Mouse (Mus musculus) stomach, embryonic 15.5 days (tissue): Measurements from ENCODE around the gene Mpg. TPM values are rescaled to one million over a fixed set of nuclear protein-coding genes. Genes with fewer than 3 reads are reported as not detected.

Experiments
- ATAC-seq: fragments of 200-750 bp; cut with Nextera tagmentation; 2 replicates; pipeline ENCODE4 v1.8.0; 2017; ENCODE audit warnings: low read depth, moderate number of reproducible peaks, moderate TSS enrichment; ENCODE audit not compliant: insufficient read depth, low FRiP score
- H3K27ac ChIP-seq: fragments of 300-500 bp; sonication (generic); 2 replicates; pipeline ENCODE4 v1.5.1; 2015; ENCODE audit warnings: mild to moderate bottlenecking, inconsistent platforms
- H3K27me3 ChIP-seq: fragments of 300-500 bp; sonication (generic); replicated peaks from 2 replicates; pipeline ENCODE4 v1.6.1; 2015; ENCODE audit warnings: inconsistent platforms
- H3K36me3 ChIP-seq: fragments of 300-500 bp; sonication (generic); 2 replicates; pipeline ENCODE4 v1.6.1; 2015; ENCODE audit warnings: inconsistent platforms
- H3K4me1 ChIP-seq: fragments of 300-500 bp; sonication (generic); 2 replicates; pipeline ENCODE4 v1.6.1; 2015; ENCODE audit warnings: inconsistent platforms
- H3K4me2 ChIP-seq: fragments of 300-500 bp; sonication (generic); 2 replicates; pipeline ENCODE4 v1.6.1; 2015; ENCODE audit warnings: mild to moderate bottlenecking, inconsistent platforms
- H3K4me3 ChIP-seq: fragments of 300-500 bp; sonication (generic); replicated peaks from 2 replicates; pipeline ENCODE4 v1.5.1; 2015; ENCODE audit warnings: inconsistent platforms
- H3K9ac ChIP-seq: fragments of 300-500 bp; sonication (generic); 2 replicates; pipeline ENCODE4 v1.6.1; 2015; ENCODE audit warnings: inconsistent platforms
- H3K9me3 ChIP-seq: fragments of 300-500 bp; sonication (generic); 2 replicates; pipeline ENCODE4 v1.6.1; 2016; ENCODE audit warnings: inconsistent platforms
- WGBS: fragments of 180-500 bp; shearing (Covaris S2); methylation state at CpG from one replicate; pipeline ENCODE4 v1.1.7; 2015; 5-methylcytosine and 5-hydroxymethylcytosine counted together
- polyA plus RNA-seq: library from polyadenylated mRNA; unstranded; fragments of >200 nt; fragmentation: Nextera tagmentation; extraction: Ambion mirVana; gene quantifications from 2 replicates; pipeline ENCODE4 v1.2.1, GENCODE M21; 2015

Mpg gene
- polyA plus RNA-seq, 1 experiment from 2014 or later, result 32.7 TPM

DNA sequence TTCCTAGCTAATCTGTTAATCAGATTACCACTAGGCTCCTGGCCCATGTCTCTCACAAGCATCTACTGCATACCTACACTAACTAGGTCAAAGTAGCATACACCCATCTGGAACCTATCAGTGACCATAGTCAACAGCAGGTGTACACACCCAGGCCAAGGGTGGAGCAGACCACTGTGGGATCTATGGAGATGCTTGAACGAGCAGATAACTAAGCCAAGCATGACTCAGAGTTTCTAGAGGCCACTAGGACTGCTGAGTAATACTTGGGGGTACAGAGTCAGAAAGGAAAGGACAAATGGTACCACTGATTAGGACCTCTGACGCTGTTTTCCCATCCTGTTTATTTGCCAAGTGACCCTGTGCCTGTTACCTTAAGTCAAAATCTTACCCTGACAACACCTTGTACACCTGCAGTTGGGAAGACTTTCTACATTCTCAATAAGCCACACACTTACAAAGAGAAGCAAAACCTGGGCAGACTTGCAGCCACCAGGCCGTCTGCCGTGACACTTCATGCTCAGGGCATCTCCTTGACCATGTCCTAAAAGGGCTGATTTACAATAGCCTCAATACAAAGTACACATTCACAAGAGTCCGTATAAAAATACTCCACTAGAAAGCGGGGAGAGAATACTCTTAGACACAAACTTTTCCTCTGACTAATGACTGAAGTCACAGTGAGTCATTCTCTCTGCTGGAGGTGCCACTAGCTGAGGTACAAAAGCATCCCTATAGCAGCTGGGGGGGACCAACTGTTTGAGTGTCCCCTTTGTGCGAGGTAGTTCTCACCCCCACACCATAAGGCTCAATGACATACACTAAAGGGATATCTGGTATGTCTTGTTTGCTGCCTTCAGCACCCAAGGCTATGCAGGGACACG lies 24.8 kb downstream of the Mpg start:
- WGBS, result 82% methylated on average over 8 of the region's 8 CpGs
- peak; percentile 99 for ATAC-seq
- Histone ChIP-seq H3K27ac (no peak overlapping the region), H3K9me3 (no peaks in the 10 kb centered on the region), H3K4me3 (no peak overlapping the region), H3K4me1 (no peaks in the 10 kb centered on the region), H3K4me2 (no peak overlapping the region), H3K27me3 (no peaks in the 10 kb centered on the region), H3K36me3 (peaks cover 8% of the 10 kb centered on the region), H3K9ac (no peak overlapping the region)

DNA sequence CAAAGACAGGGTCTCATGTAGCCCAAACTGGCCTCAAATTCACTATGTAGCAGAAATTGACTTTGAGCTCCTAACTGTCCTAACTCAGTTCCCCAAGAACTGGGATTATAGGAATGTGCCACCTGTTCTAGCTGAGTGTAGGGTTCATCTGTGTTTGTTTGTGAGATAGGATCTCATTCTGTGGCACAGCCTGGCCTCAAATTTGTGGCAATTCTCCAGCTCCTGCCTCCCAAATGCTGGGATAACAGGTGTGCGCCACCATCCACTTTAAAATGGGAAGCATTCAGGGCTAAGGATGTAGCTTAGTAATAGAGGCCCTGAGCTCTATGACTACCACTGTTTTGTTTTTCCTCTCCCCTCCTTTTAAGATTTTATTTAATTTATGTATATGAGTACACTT lies 26.8 kb downstream of the Mpg start:
- Histone ChIP-seq H3K4me3 (no peak overlapping the region), H3K36me3 (peaks cover 5% of the 10 kb centered on the region), H3K27ac (no peak overlapping the region), H3K27me3 (no peaks in the 10 kb centered on the region), H3K4me1 (no peaks in the 10 kb centered on the region), H3K9ac (no peak overlapping the region), H3K9me3 (no peaks in the 10 kb centered on the region), H3K4me2 (no peak overlapping the region)
- 100% methylated on average over 1 of the region's 1 CpGs for WGBS
- no peak for ATAC-seq

DNA sequence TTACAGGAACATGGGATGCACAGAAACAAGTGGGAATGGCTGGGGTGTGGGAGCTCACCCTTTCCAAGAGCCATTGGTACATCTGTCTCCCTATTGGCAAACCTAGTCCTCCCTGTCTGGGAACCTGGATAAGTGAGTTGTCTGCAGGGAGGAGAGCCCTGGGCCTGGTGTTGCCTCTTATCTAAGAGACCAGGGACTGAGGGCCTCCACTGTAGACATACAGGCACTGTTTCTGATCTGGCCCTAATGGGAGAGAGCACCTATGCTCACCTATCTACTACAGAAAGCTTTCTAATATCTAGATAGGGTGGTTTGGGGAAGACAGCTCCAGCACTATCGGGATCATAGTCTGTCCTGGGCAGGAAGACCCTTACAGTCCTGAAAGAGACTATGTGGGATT lies 29.8 kb downstream of the Mpg start:
- H3K36me3 ChIP-seq, result no peaks in the 10 kb centered on the region; the same call in 1 of the 2 replicates
- no peaks in the 10 kb centered on the region for H3K27me3 ChIP-seq
- H3K4me1 ChIP-seq, result no peaks in the 10 kb centered on the region
- no peak overlapping the region for H3K9ac ChIP-seq
- no peak overlapping the region for H3K4me3 ChIP-seq
- no peaks in the 10 kb centered on the region for H3K9me3 ChIP-seq
- no peak overlapping the region for H3K27ac ChIP-seq
- 91% methylated on average over 1 of the region's 1 CpGs for WGBS
- H3K4me2 ChIP-seq, result no peak overlapping the region
- ATAC-seq, result peak; percentile 97

DNA sequence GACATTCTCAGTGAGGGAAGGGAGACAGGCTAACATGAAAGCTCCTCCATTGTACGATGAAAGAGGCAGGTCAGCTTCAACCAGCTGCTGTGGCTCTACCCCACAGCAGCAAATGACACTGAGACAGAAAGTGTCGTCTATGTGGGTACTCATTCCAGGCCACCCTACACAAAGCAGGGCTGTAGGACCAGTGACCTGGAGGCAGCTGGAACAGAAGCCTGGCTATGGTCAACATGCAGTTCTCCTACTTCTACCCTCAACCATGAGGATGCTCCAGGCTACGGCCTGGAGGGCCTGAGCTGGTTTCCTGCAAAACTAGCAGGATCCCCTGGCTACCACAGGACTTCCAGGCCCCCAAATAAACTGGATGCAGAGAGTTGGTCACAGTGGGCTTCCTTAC lies 30.3 kb downstream of the Mpg start:
- Histone ChIP-seq H3K36me3 (no peaks in the 10 kb centered on the region; the same call in 1 of the 2 replicates), H3K4me3 (no peak overlapping the region), H3K27me3 (no peaks in the 10 kb centered on the region), H3K27ac (no peak overlapping the region), H3K4me1 (no peaks in the 10 kb centered on the region), H3K9me3 (no peaks in the 10 kb centered on the region), H3K4me2 (no peak overlapping the region), H3K9ac (no peak overlapping the region)
- no peak for ATAC-seq
- WGBS, result 82% methylated on average over 3 of the region's 3 CpGs

DNA sequence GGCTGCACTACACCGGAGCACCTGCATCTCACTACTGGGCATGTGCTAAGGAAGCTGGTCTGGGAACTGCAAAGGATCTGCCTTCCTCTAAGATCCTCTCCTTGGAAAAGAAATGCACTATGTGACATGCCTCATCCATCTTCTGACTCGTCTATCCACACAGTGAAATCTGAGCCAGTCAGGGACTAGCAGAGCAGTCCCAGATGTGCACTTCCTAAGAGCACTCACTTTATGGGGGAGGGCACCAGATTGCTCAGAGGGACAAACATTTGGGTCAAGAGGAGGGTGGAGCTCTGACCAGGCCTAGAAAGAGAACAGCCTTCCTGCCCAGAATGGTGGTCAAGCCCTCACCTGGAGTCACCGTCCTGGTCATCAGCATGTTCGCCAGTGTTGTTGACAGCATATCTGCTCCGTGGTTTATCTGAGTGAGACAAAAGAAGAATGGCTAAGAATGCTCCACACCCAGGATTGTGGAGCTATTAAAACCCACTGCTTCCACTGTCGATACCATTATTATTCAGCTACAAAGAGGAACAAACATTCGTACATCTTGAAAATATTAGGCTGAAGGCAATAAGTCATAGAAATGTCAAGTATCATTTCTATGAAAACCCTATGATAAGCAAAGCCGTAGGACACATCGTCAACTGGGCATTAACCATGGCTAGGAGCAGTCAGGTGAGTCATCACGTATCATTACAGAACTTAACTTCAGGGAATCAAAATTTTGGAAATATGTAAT lies 36.5 kb downstream of the Mpg start:
- H3K4me2 ChIP-seq, result no peak overlapping the region
- no peak overlapping the region for H3K27ac ChIP-seq
- no peak for ATAC-seq
- no peaks in the 10 kb centered on the region for H3K9me3 ChIP-seq
- no peak overlapping the region for H3K9ac ChIP-seq
- WGBS, result 61% methylated on average over 10 of the region's 10 CpGs
- H3K4me3 ChIP-seq, result no peak overlapping the region
- H3K27me3 ChIP-seq, result no peaks in the 10 kb centered on the region
- no peaks in the 10 kb centered on the region for H3K36me3 ChIP-seq
- H3K4me1 ChIP-seq, result peaks cover 8% of the 10 kb centered on the region

DNA sequence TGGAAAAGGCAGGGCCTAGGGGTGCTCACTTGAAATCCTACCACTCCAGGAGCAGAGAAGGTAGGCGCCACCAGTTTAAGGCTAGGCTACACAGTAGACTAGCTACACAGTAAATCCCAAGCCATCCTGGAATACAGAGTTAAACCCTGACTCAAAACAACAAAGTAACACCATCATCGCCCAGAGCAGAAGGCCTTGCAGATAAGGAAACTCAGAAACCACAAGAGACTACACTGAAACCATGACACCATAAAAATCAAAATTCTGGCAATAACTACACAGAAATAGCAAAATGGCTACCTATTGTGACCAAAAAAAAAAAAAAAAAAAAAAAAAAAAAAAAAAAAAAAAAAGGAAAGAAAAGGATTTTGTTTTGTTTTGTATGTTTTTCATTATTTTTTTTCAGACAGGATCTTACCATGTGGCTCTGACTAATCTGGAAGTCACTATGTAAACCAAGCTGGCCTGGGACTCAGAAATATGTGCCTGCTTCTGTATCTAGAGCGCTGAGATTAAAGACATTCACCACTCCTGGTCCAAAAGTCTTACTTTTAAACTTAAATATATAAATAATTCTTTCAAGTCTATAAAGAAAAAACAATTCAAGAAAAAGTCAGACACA lies 38.9 kb downstream of the Mpg start:
- no peaks in the 10 kb centered on the region for H3K27me3 ChIP-seq
- no peak overlapping the region for H3K4me2 ChIP-seq
- 86% methylated on average over 3 of the region's 3 CpGs for WGBS
- no peaks in the 10 kb centered on the region for H3K36me3 ChIP-seq
- no peak overlapping the region for H3K4me3 ChIP-seq
- peaks cover 13% of the 10 kb centered on the region for H3K4me1 ChIP-seq
- no peak overlapping the region for H3K27ac ChIP-seq
- H3K9ac ChIP-seq, result no peak overlapping the region
- ATAC-seq, result no peak
- no peaks in the 10 kb centered on the region for H3K9me3 ChIP-seq

DNA sequence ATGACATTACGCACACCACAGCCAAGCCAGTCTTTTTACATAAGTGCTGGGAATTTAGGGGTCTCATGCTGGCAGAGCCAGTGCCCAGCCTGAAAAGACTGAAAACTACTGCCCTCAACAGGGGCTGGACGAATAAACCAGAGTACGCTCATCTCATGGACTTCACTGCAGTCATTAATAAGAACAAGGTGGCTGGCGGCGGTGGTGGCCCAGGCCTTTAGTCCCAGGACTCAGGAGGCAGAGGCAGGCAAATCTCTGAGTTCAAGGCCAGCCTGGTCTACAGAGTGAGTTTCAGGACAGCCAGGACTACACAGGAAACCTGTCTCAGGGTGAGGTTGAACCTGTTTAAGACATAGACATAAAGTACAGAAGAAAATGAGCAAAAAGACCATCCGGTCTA lies 39.9 kb downstream of the Mpg start:
- H3K4me2 ChIP-seq, result no peak overlapping the region
- H3K27ac ChIP-seq, result no peak overlapping the region
- H3K9me3 ChIP-seq, result no peaks in the 10 kb centered on the region
- H3K4me1 ChIP-seq, result peaks cover 13% of the 10 kb centered on the region
- no peaks in the 10 kb centered on the region for H3K27me3 ChIP-seq
- no peaks in the 10 kb centered on the region for H3K36me3 ChIP-seq
- ATAC-seq, result no peak
- 91% methylated on average over 6 of the region's 6 CpGs for WGBS
- H3K4me3 ChIP-seq, result no peak overlapping the region
- H3K9ac ChIP-seq, result no peak overlapping the region

DNA sequence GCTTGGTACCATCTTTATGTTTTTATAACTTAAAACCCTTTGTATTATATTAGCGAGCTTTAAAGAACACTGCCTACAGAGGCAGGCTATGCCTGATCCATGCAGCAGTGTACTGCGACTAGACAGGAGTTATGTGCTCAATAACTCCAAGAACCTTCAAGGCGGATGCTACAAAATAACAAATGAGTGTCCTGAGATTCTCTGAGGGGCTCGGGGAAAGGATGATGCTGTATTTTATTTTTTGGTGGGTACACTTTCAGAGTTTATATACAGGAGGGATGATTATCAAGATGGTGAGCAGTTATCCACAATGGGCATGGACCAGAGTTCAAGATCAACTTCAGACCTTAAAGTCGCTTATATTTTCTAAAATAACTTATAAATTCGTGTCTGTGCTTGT lies 40.5 kb downstream of the Mpg start:
- Histone ChIP-seq H3K36me3 (no peaks in the 10 kb centered on the region), H3K4me1 (peaks cover 13% of the 10 kb centered on the region), H3K9me3 (no peaks in the 10 kb centered on the region), H3K4me2 (peak overlapping the region; percentile 56), H3K27ac (peak overlapping the region; percentile 93), H3K4me3 (peak overlapping the region; percentile 77), H3K9ac (peak overlapping the region; percentile 76), H3K27me3 (no peaks in the 10 kb centered on the region)
- 17% methylated on average over 6 of the region's 6 CpGs for WGBS
- no peak for ATAC-seq

DNA sequence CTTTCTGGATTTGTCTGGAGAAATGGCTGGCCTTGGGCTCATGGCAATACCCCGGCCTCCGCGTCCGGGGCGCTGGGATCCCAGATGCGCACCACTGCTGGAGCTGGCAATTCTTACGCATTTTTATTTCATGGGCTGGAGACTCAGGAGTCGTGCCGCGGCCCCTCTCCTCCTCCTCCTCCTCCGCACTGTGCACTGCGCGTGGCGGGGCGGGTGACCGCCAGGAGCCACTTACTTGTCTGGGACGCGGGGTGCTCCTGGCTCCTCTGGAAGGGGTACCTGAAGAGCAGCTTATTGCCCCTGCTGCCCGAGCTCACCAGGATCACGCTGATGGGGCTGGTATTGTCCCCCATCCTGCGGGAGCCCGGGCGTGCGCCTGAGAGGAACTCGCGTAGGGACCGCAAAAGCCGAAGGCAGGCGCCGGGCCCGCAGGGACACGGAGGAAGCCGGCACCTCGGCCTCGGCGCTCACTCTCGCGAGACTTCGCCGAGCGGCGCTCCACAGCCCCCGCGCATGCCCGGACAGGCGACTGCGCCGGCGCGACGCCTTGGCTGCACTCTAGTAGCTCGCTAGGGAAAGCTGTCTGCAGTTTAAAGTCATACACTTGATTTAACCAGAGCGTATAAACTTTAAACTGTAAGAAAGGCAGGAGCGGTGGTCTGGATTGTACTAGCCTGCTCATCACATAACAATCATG lies 41.0 kb downstream of the Mpg start, which contains the start of gene Nprl3:
Nprl3 (minus strand) TSS at position 520 of the 697 bp plus-strand sequence.
- Histone ChIP-seq H3K27me3 (no peaks in the 10 kb centered on the region), H3K27ac (peak within 1 kb of the TSS; percentile 93), H3K4me2 (peak within 1 kb of the TSS; percentile 56), H3K9ac (peak within 1 kb of the TSS; percentile 76), H3K4me3 (peak within 1 kb of the TSS; percentile 77), H3K4me1 (peaks cover 13% of the 10 kb centered on the region), H3K9me3 (no peaks in the 10 kb centered on the region), H3K36me3 (no peaks in the 10 kb centered on the region)
- WGBS, result under 1% methylated on average over 54 of the region's 54 CpGs
- ATAC-seq, result peak; percentile 99

DNA sequence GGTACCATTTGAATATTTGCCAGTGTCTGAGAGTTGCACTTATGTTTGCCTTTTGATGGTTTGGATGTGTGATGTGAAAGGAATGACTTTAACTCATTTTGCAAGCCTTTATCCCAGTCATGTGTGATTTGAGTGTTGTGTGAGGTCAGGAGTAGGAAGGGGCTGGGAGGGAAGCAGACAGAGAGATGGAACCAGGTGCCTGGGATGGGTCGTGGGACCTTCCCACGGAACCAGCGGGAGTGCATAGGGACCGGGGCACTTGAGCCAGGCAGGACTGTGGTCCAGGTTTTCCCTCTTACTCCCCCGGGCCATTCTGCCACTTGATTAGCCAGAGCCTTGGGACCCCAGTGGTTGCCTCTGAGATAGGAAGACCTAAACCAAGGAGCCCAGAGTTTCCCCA lies 41.7 kb downstream of the Mpg start:
- Histone ChIP-seq H3K9ac (peak overlapping the region; percentile 39; the same call in 1 of the 2 replicates), H3K4me3 (peak overlapping the region; percentile 77), H3K9me3 (no peaks in the 10 kb centered on the region), H3K27me3 (no peaks in the 10 kb centered on the region), H3K4me1 (peaks cover 10% of the 10 kb centered on the region), H3K4me2 (peak overlapping the region; percentile 56), H3K36me3 (no peaks in the 10 kb centered on the region), H3K27ac (peak overlapping the region; percentile 93)
- no peak for ATAC-seq
- WGBS, result 21% methylated on average over 5 of the region's 5 CpGs

DNA sequence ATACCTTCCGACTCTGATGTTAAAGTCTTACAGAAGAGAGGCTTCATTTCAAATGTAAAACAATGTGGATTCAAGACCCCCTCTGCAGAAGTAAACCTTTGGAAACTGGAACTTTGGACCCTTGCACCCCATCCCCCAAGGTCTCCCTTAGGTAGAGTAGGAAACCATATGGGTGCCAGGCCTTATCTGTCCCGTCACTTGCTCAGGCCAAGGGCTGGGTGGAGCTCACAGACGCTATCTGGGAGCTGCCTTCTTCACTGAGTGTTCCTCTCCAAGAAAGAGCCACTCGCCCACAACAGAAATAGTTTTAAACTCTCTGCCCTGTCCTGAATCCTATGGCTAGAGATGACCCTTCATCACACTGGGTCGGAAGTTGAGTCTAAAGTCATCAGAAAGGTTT lies 42.6 kb downstream of the Mpg start:
- no peak overlapping the region for H3K27ac ChIP-seq
- no peak overlapping the region for H3K4me2 ChIP-seq
- no peaks in the 10 kb centered on the region for H3K27me3 ChIP-seq
- H3K4me1 ChIP-seq, result peaks cover 10% of the 10 kb centered on the region
- no peak overlapping the region for H3K4me3 ChIP-seq
- H3K9me3 ChIP-seq, result no peaks in the 10 kb centered on the region
- no peak overlapping the region for H3K9ac ChIP-seq
- no peaks in the 10 kb centered on the region for H3K36me3 ChIP-seq
- peak; percentile 75; the same call in 1 of the 2 replicates for ATAC-seq
- 78% methylated on average over 5 of the region's 5 CpGs for WGBS
